Mouse (Mus musculus) megakaryocyte, embryonic 14.5 days (primary cell): ENCODE data around the gene Wipf3.

Experiments used
- FLI1 ChIP-seq: IDR thresholded peaks from 2 replicates; pipeline ENCODE4 v1.6.1; 2012; ENCODE audit warnings: low read length, inconsistent platforms, mixed read lengths
- GATA1 ChIP-seq: IDR thresholded peaks from 3 replicates; pipeline ENCODE4 v1.6.1; 2012; ENCODE audit warnings: mixed read lengths, low read length, inconsistent platforms, borderline replicate concordance

GRCm38 (mm10) chr6:54463701-54464458, 34.5 kb downstream of the Wipf3 start:
- TF ChIP-seq GATA1 = no peak
- no peak for TF ChIP-seq FLI1
